Mouse (Mus musculus): ENCODE results near the gene Rsad2.
"Not testable (repeated sequence)": the region's sequence is repeated elsewhere in the genome, so short reads cannot be mapped to it uniquely, and the experiment has no call there.

Gene Rsad2

DNA sequence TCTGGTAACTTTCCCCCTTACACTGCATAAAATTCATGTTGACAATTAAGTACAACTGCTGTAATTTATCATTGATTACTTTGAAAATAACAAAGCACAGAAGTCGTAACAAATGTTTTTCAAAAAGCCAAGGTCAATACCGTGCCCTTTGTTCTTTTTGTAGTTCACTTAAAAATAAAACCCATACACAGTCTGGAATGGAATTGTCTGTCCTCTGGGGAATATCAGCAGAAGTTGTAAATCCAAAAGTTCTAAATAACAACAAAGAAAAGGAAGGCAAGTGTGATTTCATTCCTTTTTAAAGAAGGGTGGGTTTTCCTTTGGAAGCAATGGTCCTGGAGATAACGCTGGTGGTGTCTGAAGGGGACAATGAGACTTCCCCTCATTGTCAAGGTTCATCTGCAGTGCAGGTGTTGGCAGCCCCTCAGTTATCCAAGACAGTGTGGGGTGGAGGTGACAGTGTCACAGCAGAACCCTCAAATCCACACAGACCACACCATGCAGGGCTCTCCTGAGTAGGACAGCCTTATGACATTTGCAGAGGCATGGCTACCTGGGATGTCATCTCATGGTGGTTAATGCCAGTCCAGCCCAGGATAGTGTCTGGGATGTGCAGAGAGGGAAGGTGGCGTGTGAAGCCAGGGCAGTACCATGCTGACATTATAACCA is 9.7 kb downstream of the Rsad2 start:
- DNase-seq (ENCODE audit: low spot score in 2 of 2) = no peak

- no peak for DNase-seq (ENCODE audit: low spot score in 2 of 2)
These were observed 11.7 kb downstream of the Rsad2 start for GRCm38 (mm10) chr12:26444511-26444910.

GRCm38 (mm10) chr12:26444054-26444453 is 12.2 kb downstream of the Rsad2 start:
- peak; percentile 16 to 61 for DNase-seq (ENCODE audit: low spot score in 2 of 2)

- DNase-seq (ENCODE audit: low spot score in 2 of 2) = no peak
These were observed 16.9 kb downstream of the Rsad2 start for GRCm38 (mm10) chr12:26439366-26439765.

DNA sequence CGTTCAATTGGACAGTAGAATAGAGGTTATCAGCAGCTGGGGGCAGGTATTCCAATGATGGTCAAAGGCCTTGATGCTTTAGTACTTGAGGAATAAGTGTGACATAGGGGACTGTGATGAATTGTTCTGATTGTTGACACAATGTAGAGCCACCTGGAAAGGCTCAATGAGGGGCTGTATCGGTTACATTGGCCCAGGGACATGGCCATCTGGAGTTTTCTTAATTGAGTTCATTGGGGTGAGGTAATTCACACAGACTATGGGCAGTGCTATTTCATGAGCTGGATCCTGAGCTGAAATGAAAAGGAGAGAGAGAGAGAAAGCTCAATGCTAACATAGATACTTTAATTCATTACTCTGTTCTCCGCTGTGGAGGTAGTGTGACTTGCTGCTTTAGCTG is 18.3 kb downstream of the Rsad2 start:
- no peak for DNase-seq (ENCODE audit: low spot score in 2 of 2)

DNA sequence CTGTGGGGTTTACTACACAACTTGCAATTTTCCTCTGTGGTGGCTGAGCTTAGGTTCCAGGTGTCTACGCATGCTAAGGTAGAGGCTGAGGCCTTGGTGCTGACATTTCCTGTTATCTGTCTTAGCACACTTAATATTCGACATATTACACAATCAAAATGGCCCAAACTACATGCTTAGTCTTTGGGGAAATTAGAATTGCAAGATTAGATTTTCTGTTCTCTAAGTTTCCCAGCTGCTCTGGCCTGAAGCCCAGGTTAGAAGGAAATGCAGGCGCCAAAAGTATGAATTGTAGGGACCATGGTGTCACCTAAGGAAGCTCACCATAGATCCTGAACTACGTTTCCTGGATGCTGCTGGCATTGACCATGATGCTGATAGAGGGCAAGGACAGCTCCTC is 19.9 kb downstream of the Rsad2 start:
- DNase-seq (ENCODE audit: low spot score in 2 of 2) = no peak

GRCm38 (mm10) chr12:26428771-26429170 is 27.5 kb downstream of the Rsad2 start:
- DNase-seq (ENCODE audit: low spot score in 2 of 2) = not testable (repeated sequence)

- no peak for DNase-seq (ENCODE audit: low spot score in 2 of 2)
These were observed 31.4 kb downstream of the Rsad2 start for GRCm38 (mm10) chr12:26424841-26425240.

DNA sequence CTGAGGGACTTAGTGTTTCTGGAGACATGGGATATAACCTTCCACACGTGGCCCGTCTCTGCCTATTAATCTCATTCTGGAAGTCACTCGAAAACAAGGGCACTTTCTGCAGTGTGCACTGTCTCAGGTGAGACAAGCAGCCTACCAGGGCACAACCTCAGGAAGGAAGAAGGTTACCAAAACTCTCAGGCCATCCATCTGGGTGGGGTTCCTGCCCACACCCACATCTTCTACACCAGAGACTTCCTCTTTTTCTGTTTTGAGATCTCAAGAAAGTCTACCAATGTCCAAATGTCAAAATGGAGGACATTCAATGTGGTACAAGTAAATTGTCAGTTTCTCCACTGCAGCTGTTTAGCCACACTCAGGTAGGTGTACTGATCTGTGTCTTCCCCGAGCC is 37.9 kb downstream of the Rsad2 start:
- no peak for DNase-seq (ENCODE audit: low spot score in 2 of 2)

DNA sequence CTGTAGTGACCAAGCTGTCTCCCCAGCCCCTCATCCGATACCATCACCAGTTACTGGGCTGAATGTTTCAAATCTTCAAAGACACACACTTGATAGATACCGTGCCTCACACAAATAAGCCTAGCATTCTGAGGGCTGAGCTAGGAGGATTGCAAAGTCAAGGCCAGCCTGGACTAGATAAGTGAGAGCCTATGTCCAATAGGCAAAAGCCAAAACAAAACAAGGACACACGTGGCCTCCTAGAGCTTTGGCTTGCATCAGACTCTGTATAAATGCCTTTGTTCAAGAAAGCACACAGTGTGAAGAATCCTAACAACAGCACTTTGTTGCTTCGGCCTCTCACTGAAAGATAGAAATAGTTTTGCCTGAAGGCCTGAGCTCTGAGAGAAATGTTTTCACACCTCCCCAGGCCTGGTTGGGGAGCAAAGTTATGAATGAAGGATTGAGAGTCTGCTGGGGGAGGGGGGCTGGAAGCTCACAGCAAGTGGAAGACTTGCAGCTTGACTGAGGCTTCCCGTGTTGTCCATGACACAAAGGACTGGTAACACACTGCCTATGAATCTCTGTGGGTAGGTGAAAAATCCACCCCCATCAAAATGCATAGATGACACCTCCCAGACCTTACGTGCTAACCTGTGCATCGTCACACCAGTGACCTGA is 39.5 kb downstream of the Rsad2 start:
- no peak for DNase-seq (ENCODE audit: low spot score in 2 of 2)

- peak; percentile 62 to 87 for DNase-seq (ENCODE audit: low spot score in 2 of 2)
These were observed 41.0 kb downstream of the Rsad2 start, which contains the start of gene Rnf144a for GRCm38 (mm10) chr12:26415104-26415771. Rnf144a (minus strand) TSS chr12:26415254.

DNA sequence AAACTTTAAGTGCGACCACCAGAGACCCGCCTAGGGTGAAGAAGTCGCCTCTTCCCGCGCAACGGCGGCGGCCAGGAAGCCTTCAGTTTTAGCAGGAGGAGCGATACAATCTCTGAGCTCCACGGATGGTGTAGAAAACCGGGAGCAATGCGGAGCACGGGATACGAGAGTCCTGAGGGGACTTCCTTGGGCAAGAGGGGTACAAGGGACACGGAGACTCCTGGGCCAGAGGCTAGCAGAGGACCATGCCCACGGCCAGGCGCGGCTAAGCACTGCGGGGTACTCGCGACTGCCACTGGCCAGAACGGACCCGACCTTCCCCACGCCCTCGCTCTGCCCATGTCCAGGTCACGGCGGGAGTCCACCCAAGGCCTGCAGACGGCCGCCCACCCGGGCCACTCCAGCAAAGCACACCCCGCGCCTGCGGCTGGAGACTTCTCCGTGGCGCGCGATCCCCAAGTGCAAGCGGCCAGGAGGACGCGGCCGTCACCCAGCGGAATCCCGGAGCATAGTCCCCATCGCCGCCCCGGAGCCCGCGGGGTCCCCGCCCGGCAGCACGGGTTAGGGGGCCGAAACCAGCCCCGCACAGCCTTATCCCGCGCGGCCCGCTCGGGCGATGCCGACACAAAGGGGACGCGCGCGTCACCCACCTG is 41.7 kb downstream of the Rsad2 start:
- DNase-seq (ENCODE audit: low spot score in 2 of 2) = peak in 1 of 2 experiments; percentile 28

- no peak for DNase-seq (ENCODE audit: low spot score in 2 of 2)
These were observed 42.3 kb downstream of the Rsad2 start for GRCm38 (mm10) chr12:26413961-26414411.

DNA sequence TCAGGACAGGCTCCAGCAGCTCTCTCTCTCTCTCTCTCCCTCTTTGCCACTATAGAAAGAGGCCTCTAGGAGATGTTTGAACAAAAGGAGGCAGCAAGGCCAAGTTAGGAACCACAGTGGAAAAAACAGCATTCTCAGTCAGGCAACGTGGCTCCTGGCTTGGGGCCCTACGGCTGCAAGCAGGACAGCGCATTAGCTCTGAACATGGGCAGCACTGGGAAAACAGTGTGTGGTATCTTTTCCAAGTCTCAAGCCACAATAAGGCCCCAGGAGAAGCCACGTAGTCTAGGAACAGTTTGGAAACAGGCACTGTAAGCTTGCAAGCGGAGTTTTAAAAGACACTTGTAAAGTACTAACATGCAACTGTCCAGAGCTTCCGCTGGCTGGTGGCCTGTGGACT is 43.5 kb downstream of the Rsad2 start:
- no peak for DNase-seq (ENCODE audit: low spot score in 2 of 2)

- no peak for DNase-seq (ENCODE audit: low spot score in 2 of 2)
These were observed 44.3 kb downstream of the Rsad2 start for GRCm38 (mm10) chr12:26411841-26412450.

DNA sequence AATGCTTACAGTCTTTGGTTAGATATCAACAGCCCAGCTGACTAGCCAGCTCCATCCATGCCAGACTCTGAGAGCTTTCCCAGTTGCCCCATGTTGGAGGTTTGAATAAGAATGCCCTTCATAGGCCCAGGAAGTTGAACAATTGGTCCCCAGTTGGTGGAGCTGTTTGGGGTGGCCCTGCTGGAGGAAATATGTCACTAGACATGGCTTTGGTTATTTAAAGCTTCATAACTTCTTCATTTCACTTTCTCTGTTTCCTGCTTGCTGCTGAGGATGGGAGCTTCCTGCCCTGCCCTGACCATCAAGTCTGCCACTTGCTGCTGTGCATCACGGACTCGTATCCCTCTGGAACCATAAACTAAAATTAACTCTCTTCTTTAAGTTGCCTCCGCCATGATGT is 45.8 kb downstream of the Rsad2 start:
- no peak for DNase-seq (ENCODE audit: low spot score in 2 of 2)

DNA sequence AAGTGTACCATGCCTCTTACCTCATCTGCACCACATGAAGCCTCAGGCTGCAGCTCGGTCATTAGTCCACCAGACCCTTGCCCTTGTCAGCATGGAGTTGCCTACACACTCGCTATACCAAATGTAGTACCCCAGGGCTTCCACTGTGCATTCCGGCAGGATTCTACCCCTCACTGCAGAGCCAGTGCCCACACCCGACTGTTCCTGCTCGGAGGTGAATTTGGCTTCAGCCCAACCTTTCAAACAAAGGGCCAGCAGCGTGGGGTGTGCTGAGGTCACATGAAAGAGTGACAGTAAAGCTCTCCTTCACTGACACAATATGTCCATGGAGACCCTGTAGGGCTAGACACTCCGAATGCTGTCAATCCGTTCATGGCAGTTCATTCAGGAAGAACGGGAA is 47.5 kb downstream of the Rsad2 start:
- no peak for DNase-seq (ENCODE audit: low spot score in 2 of 2)

DNA sequence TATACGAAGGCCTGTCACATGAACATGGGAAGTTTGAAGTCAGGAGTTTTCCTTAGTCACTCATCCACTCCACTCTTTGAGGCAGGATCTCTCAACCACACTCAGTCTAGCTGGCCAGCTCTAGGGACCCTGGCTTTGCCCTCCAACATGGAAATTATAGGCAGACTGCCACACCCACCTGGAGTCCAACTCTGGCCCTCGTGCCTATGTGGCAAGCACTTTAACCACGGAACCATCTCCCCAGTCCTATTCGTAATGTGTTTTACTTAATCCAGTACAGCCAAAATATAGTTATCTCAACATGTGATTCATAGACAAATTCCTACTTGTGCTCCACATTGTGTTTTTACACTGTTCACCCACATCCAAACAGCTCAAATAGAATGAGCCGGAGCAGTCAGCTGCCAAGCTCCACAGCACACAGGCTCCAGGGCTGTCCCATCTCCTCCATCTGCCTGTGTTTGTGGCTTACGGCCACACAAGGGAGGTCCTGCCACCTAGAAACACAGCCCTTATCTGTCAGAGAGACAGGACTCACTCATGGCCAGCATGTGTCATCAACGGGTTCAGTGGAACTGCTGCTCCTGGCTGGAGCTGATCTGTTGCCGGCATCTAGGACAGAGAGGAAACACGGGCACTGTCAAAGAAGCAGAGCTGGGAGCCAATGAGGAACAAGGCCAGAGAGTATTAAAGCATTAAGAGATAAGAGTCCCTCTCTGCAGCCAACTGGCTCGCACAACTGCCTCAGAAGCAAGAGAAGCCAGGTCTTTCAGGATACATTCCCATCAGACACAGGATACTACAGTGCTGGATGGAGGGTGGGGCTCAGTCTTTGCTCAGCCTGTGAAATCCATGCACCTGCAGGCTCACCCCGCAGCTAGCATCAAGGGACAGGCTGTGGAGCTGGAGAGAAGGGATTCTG is 51.2 kb downstream of the Rsad2 start:
- DNase-seq (ENCODE audit: low spot score in 2 of 2) = no peak

GRCm38 (mm10) chr12:26403372-26404125 is 52.7 kb downstream of the Rsad2 start:
- no peak for DNase-seq (ENCODE audit: low spot score in 2 of 2)

Data from frontal cortex, postnatal 10 days (tissue).